Mouse (Mus musculus) E14TG2a.4 (cell line): ENCODE data around the gene Mad2l1bp.
A peak's percentile ranks its signal among the peaks of the same experiment; 100 is the strongest.

ENCODE experiments used
- H3K27me3 ChIP-seq: 2 replicates; pipeline ENCODE4 v1.6.1; 2014; ENCODE audit warnings: low read length, control low read depth; ENCODE audit not compliant: insufficient read depth
- H3K36me3 ChIP-seq: 2 replicates; pipeline ENCODE4 v1.6.1; 2014; ENCODE audit warnings: low read length, control low read depth; ENCODE audit not compliant: insufficient read depth
- H3K4me1 ChIP-seq: replicated peaks from 2 replicates; pipeline ENCODE4 v1.6.1; 2014; ENCODE audit warnings: low read depth, low read length, control low read depth
- H3K4me3 ChIP-seq: replicated peaks from 2 replicates; pipeline ENCODE4 v1.5.1; 2014; ENCODE audit warnings: mild to moderate bottlenecking, low read length
- H3K9me3 ChIP-seq: 2 replicates; pipeline ENCODE4 v1.6.1; 2014; ENCODE audit warnings: low read length, control low read depth
- CTCF ChIP-seq: conservative IDR thresholded peaks from 2 replicates; pipeline ENCODE4 v1.5.1; 2014; ENCODE audit warnings: low read length
- NANOG ChIP-seq: IDR thresholded peaks from 2 replicates; pipeline ENCODE4 v1.6.1; 2014; ENCODE audit warnings: borderline replicate concordance, low read length, mixed read lengths
- POU5F1 ChIP-seq: IDR thresholded peaks from 2 replicates; pipeline ENCODE4 v1.6.1; 2014; ENCODE audit warnings: low read length, borderline replicate concordance

Gene Mad2l1bp

GRCm38 (mm10) chr17:46160686-46161085, 7.3 kb upstream of the Mad2l1bp start, which contains the start of gene Gtpbp2:
Gene Gtpbp2 (plus strand): TSS chr17:46161032.
- H3K4me3 ChIP-seq: peak within 1 kb of the TSS; percentile 92
- H3K36me3 ChIP-seq: peaks cover 22% of the 10 kb centered on the region
- TF ChIP-seq CTCF (no peak), POU5F1 (no peak), NANOG (no peak)
- no peaks in the 10 kb centered on the region for H3K9me3 ChIP-seq
- H3K27me3 ChIP-seq: no peaks in the 10 kb centered on the region
- peaks cover 62% of the 10 kb centered on the region for H3K4me1 ChIP-seq

DNA sequence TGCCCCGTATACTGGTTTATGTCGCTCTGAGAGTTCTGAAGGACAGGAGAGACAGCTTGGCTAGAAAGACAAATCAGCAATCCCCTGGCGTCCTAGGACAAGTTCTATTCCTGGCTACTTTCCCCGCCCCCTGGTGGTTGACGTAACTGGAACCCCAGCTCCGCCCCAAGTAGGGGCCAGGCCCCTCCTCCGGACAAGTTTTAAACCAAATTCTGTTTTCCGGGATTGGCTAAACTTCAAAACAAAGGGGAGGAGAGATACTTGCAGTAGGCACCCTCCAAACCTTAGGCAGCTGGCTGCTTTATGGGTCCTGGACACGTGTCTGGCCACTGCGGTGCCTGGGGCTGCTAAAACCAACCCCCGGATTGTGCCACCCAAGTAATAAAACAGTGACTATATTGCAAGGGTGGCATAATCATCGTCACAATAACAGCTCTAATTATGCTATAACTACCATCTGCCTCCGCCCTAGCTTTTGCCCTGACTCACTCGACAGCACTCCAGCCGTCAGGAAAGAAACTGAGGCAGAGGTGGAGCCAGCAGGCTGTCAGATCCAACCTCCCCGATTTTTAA, 6.8 kb upstream of the Mad2l1bp start:
- Histone ChIP-seq H3K36me3 (peaks cover 17% of the 10 kb centered on the region), H3K27me3 (no peaks in the 10 kb centered on the region), H3K9me3 (no peaks in the 10 kb centered on the region), H3K4me3 (peak overlapping the region; percentile 92), H3K4me1 (peaks cover 57% of the 10 kb centered on the region)
- peak; percentile 34 for TF ChIP-seq CTCF
- TF ChIP-seq POU5F1: no peak
- TF ChIP-seq NANOG: no peak

GRCm38 (mm10) chr17:46159236-46159635, 5.9 kb upstream of the Mad2l1bp start:
- Histone ChIP-seq H3K27me3 (no peaks in the 10 kb centered on the region), H3K9me3 (no peaks in the 10 kb centered on the region), H3K36me3 (peaks cover 8% of the 10 kb centered on the region), H3K4me3 (peak overlapping the region; percentile 92; the same call in 1 of the 2 replicates), H3K4me1 (peaks cover 48% of the 10 kb centered on the region)
- TF ChIP-seq NANOG (no peak), POU5F1 (no peak), CTCF (no peak)

- Histone ChIP-seq H3K4me3 (no peak overlapping the region), H3K27me3 (no peaks in the 10 kb centered on the region), H3K9me3 (no peaks in the 10 kb centered on the region), H3K36me3 (no peaks in the 10 kb centered on the region), H3K4me1 (peaks cover 47% of the 10 kb centered on the region)
- TF ChIP-seq NANOG (no peak), CTCF (no peak), POU5F1 (no peak)
Measured at GRCm38 (mm10) chr17:46157131-46157530, 3.8 kb upstream of the Mad2l1bp start.

DNA sequence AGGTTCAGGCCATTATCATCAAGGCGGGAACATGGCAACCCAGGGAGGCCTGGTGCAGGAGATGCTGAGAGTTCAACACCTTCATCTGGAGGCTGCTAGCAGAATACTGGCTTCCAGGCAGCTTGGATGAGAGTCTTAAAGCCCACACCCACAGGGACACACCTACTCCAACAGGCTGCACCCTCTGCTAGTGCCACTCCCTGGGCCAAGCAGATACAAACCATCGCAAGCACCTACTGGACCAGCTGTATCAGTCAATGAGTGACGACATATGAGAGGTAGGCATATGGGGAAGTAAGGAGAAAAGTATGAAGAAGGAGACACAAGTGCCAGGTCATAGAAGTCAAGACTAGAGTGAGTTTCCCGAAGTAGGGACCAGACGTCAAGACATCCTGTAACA, 3.3 kb upstream of the Mad2l1bp start:
- H3K4me1 ChIP-seq: peaks cover 43% of the 10 kb centered on the region
- H3K27me3 ChIP-seq: no peaks in the 10 kb centered on the region
- no peaks in the 10 kb centered on the region for H3K9me3 ChIP-seq
- no peak overlapping the region for H3K4me3 ChIP-seq
- TF ChIP-seq CTCF (no peak), NANOG (no peak), POU5F1 (no peak)
- H3K36me3 ChIP-seq: no peaks in the 10 kb centered on the region

DNA sequence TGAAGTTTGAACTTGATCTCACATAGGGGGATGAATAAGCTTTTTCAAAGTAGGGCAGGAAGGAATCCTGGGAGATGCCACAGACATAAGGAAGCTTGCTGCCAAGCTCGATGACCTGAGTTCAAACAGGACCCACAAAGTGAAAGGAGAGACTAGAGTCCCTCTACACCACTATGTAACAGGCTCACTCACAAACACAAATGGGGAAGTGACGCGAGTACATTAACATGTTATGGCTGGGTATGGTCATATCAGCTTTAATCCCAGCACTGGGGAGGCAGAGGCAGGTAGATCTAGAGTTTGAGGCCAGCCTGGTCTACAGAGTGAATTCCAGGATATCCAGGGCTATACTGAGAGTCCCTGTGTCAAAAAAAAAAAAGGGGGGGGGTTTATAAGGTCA, 983 bp upstream of the Mad2l1bp start:
- Histone ChIP-seq H3K4me1 (peaks cover 36% of the 10 kb centered on the region), H3K36me3 (peaks cover 7% of the 10 kb centered on the region; the same call in 1 of the 2 replicates), H3K4me3 (no peak overlapping the region), H3K27me3 (no peaks in the 10 kb centered on the region), H3K9me3 (no peaks in the 10 kb centered on the region)
- TF ChIP-seq POU5F1 (no peak), NANOG (no peak), CTCF (no peak)

GRCm38 (mm10) chr17:46143578-46144423, 9.6 kb downstream of the Mad2l1bp start, which contains the start of gene Rsph9:
Gene Rsph9 (minus strand): TSS chr17:46144216.
- TF ChIP-seq NANOG (no peak), POU5F1 (no peak), CTCF (no peak)
- peak within 1 kb of the TSS; percentile 74 for H3K4me3 ChIP-seq
- H3K27me3 ChIP-seq: peaks cover 6% of the 10 kb centered on the region; the same call in 1 of the 2 replicates
- H3K36me3 ChIP-seq: peaks cover 26% of the 10 kb centered on the region
- H3K4me1 ChIP-seq: peaks cover 40% of the 10 kb centered on the region
- H3K9me3 ChIP-seq: no peaks in the 10 kb centered on the region

- H3K4me1 ChIP-seq: peaks cover 28% of the 10 kb centered on the region
- H3K4me3 ChIP-seq: no peak overlapping the region
- H3K27me3 ChIP-seq: peaks cover 6% of the 10 kb centered on the region; the same call in 1 of the 2 replicates
- TF ChIP-seq NANOG (no peak), POU5F1 (no peak), CTCF (no peak)
- H3K9me3 ChIP-seq: no peaks in the 10 kb centered on the region
- H3K36me3 ChIP-seq: no peaks in the 10 kb centered on the region
Measured at GRCm38 (mm10) chr17:46139872-46140271, 13.5 kb downstream of the Mad2l1bp start.
